ENCODE assay signal across 26 mouse cellular contexts in the genomic region with DNA sequence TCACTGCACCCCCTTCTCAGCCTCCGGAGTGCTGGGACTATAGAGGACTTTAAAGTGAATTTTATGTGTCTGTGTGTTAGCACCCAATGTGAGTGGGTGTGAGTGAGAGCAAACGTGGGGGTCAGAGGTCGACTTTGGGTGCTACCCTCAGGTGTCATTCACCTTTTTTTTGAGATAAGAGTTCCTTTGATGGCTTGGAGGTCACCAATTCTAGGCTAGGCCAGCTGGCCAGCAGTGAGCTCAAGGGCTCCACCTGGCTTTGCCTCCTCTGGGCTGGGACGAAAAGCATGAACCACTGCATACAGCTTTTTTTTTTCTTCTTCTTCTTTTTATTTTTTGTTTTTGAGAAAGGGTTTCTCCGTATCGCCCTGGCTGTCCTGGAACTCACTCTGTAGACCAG. TPM values are rescaled to one million over a fixed set of nuclear protein-coding genes. Genes with fewer than 3 reads are reported as not detected.
DNase-seq lines count a peak whose midpoint lies in the region; ATAC-seq and TF ChIP-seq lines count a peak whose summit lies in the region.
"Had no signal": no experiment of that assay in that cellular context is flagged by ENCODE, and none has a peak within 500 bp of the region (broad histone marks: within the 10 kb centered on the region; RNA-seq: fewer than 3 reads in every experiment).

No protein-coding gene starts in this region.

- H3K9me3 ChIP-seq in liver, embryonic 14.5 days (ENCODE audit: control insufficient read depth, low read length) = no peaks in the 10 kb centered on the region
- H3K9me3 ChIP-seq in midbrain, embryonic 10.5 days (replicated peaks) = no peaks in the 10 kb centered on the region
- H3K9me3 ChIP-seq: forebrain, embryonic 12.5 days; G1E; heart, embryonic 10.5 days; heart, embryonic 15.5 days; midbrain, embryonic 15.5 days had no signal

- WGBS in thymus, adult 2 months = 85% methylated on average over 6 of the region's 6 CpGs
- WGBS in liver, embryonic 14.5 days (ENCODE audit: insufficient replicate concordance) = 53% methylated on average over 6 of the region's 6 CpGs
- 84% methylated on average over 6 of the region's 6 CpGs for WGBS in midbrain, embryonic 10.5 days

- peaks cover 4% of the 10 kb centered on the region; the same call in 1 of the 2 replicates for H3K36me3 ChIP-seq in thymus, adult 2 months (ENCODE audit: control insufficient read depth, insufficient read depth, low read length)
- no peaks in the 10 kb centered on the region for H3K36me3 ChIP-seq in liver, embryonic 14.5 days (replicated peaks; ENCODE audit: control insufficient read depth, insufficient read depth, low read depth)
- peaks cover 27% of the 10 kb centered on the region for H3K36me3 ChIP-seq in midbrain, embryonic 10.5 days
- H3K36me3 ChIP-seq: G1E; heart, embryonic 10.5 days; heart, embryonic 15.5 days had no signal

- ATAC-seq in liver, embryonic 14.5 days (ENCODE audit: insufficient read depth) = no peak
- ATAC-seq: forebrain, postnatal 0 days; midbrain, embryonic 15.5 days had no signal

- no peak for TF ChIP-seq EP300 in liver, embryonic 14.5 days (IDR thresholded peaks at IDR 0.05; ENCODE audit: low read depth)

- no peak overlapping the region for H3K9ac ChIP-seq in liver, embryonic 14.5 days (replicated peaks)
- H3K9ac ChIP-seq: forebrain, embryonic 12.5 days; forebrain, postnatal 0 days; heart, embryonic 15.5 days; midbrain, embryonic 15.5 days had no signal

- peak; percentile 32 for TF ChIP-seq CTCF in layer of hippocampus, adult 2 months (conservative IDR thresholded peaks at IDR 0.05)
- TF ChIP-seq CTCF in thymus, adult 2 months (IDR thresholded peaks at IDR 0.05; ENCODE audit: borderline replicate concordance, control insufficient read depth, extremely low read depth, insufficient read depth, low read length, poor library complexity) = no peak
- TF ChIP-seq CTCF in liver, embryonic 14.5 days (IDR thresholded peaks at IDR 0.05; ENCODE audit: low read depth) = peak; percentile 52; the same call in 1 of the 2 replicates

- no peak overlapping the region for H3K4me3 ChIP-seq in layer of hippocampus, adult 2 months
- no peak overlapping the region for H3K4me3 ChIP-seq in thymus, adult 2 months (ENCODE audit: control insufficient read depth, insufficient read depth, low read length)
- H3K4me3 ChIP-seq in liver, embryonic 14.5 days (ENCODE audit: insufficient read depth in 1 of 2, low read depth in 2 of 2, low read length in 2 of 2) = no peak overlapping the region
- H3K4me3 ChIP-seq in midbrain, embryonic 10.5 days = no peak overlapping the region
- H3K4me3 ChIP-seq: erythroblast, embryonic 14.5 days; forebrain, embryonic 12.5 days; heart, embryonic 10.5 days; heart, embryonic 15.5 days; midbrain, embryonic 15.5 days had no signal

- DNase-seq in layer of hippocampus, adult 2 months (ENCODE audit: low spot score in 2 of 2) = no peak
- no peak for DNase-seq in layer of hippocampus, adult 9-10 months (ENCODE audit: low spot score)
- DNase-seq in thymus, adult 2 months = no peak
- no peak for DNase-seq in thymus, postnatal 36 days
- no peak for DNase-seq in liver, embryonic 14.5 days (ENCODE audit: low read depth in 3 of 3, low spot score in 3 of 3)
- no peak for DNase-seq in urinary bladder, postnatal 25 days (ENCODE audit: low spot score)
- DNase-seq in midbrain, embryonic 10.5 days (ENCODE audit: low spot score) = no peak
- DNase-seq: adrenal gland, adult 8-10 months; B cell, adult 2 months; cerebellum, adult 2 months; cerebellum, postnatal 14 days; forebrain, postnatal 0 days; kidney, adult 8-10 months; kidney, postnatal 14 days; left cerebral cortex, postnatal 4 days; lung, adult 2 months; lung, postnatal 10 days; thymus, postnatal 14 days had no signal

- no peak overlapping the region for H3K4me2 ChIP-seq in liver, embryonic 14.5 days (ENCODE audit: low read depth)
- H3K4me2 ChIP-seq: forebrain, embryonic 12.5 days; heart, embryonic 15.5 days; midbrain, embryonic 15.5 days had no signal

- no peak overlapping the region for H3K27ac ChIP-seq in layer of hippocampus, adult 2 months
- peak overlapping the region; percentile 28; the same call in 1 of the 2 replicates for H3K27ac ChIP-seq in thymus, adult 2 months (ENCODE audit: control insufficient read depth, insufficient read depth, low read length)
- no peak overlapping the region for H3K27ac ChIP-seq in liver, embryonic 14.5 days
- H3K27ac ChIP-seq in midbrain, embryonic 10.5 days (replicated peaks) = no peak overlapping the region
- H3K27ac ChIP-seq: forebrain, embryonic 12.5 days; heart, embryonic 10.5 days; heart, embryonic 15.5 days; macrophage; midbrain, embryonic 15.5 days had no signal

- TF ChIP-seq POLR2A in thymus, adult 2 months (IDR thresholded peaks at IDR 0.05; ENCODE audit: control insufficient read depth, extremely low read depth, insufficient read depth, low read length, poor library complexity) = no peak

- H3K27me3 ChIP-seq in thymus, adult 2 months (ENCODE audit: control insufficient read depth, insufficient read depth, low read length) = no peaks in the 10 kb centered on the region
- peaks cover 7% of the 10 kb centered on the region for H3K27me3 ChIP-seq in liver, embryonic 14.5 days (ENCODE audit: control insufficient read depth, insufficient read depth, low read length)
- H3K27me3 ChIP-seq in midbrain, embryonic 10.5 days (ENCODE audit: low read depth, poor library complexity, severe bottlenecking) = peaks cover 6% of the 10 kb centered on the region; the same call in 1 of the 2 replicates
- H3K27me3 ChIP-seq: forebrain, embryonic 12.5 days; midbrain, embryonic 15.5 days had no signal

- H3K4me1 ChIP-seq in thymus, adult 2 months (replicated peaks; ENCODE audit: control insufficient read depth, insufficient read depth, low read length) = no peaks in the 10 kb centered on the region; the same call in 1 of the 2 replicates
- H3K4me1 ChIP-seq in liver, embryonic 14.5 days (replicated peaks; ENCODE audit: control insufficient read depth in 2 of 2, insufficient read depth in 2 of 2, low read length in 1 of 2) = no peaks in the 10 kb centered on the region
- H3K4me1 ChIP-seq in midbrain, embryonic 10.5 days = peaks cover 9% of the 10 kb centered on the region
- H3K4me1 ChIP-seq: heart, embryonic 15.5 days had no signal

RNA-seq across cellular contexts. Expression of gene Nyap1, which starts 14.6 kb away (rescaled TPM):
- total RNA-seq in layer of hippocampus, adult 2 months (2021) = 10 to 100 TPM; 70.4 to 72.5 TPM
- 97.2 and 110 TPM in 2 replicates for polyA plus RNA-seq in thymus, adult 2 months (2012; rRNA removed)
- polyA plus RNA-seq in liver, embryonic 14.5 days (2012; rRNA removed) = 0.96 and 1.2 TPM in 2 replicates
- 0.03 and 0.05 TPM in 2 replicates for polyA plus RNA-seq in liver, embryonic 14.5 days (2014; fragmentation: Nextera tagmentation; extraction: Ambion mirVana)
- 5.1 and 8.4 TPM in 2 replicates for polyA plus RNA-seq in midbrain, embryonic 10.5 days (2016; fragmentation: Nextera tagmentation; extraction: Ambion mirVana)
- total RNA-seq: megakaryocyte-erythroid progenitor cell, adult 5-6 weeks had no signal

RNA-seq across cellular contexts. Expression of gene Tsc22d4, which starts 18.8 kb away (rescaled TPM):
- 100 to 1,000 TPM; 160 to 174 TPM for total RNA-seq in layer of hippocampus, adult 2 months (2021)
- 670 and 672 TPM in 2 replicates for polyA plus RNA-seq in thymus, adult 2 months (2012; rRNA removed)
- 23.0 and 26.8 TPM in 2 replicates for polyA plus RNA-seq in liver, embryonic 14.5 days (2012; rRNA removed)
- polyA plus RNA-seq in liver, embryonic 14.5 days (2014; fragmentation: Nextera tagmentation; extraction: Ambion mirVana) = 49.7 and 62.2 TPM in 2 replicates
- 75.6 and 75.8 TPM in 2 replicates for polyA plus RNA-seq in midbrain, embryonic 10.5 days (2016; fragmentation: Nextera tagmentation; extraction: Ambion mirVana)

RNA-seq across cellular contexts. Expression of gene Agfg2, which starts 42.2 kb away (rescaled TPM):
- total RNA-seq in layer of hippocampus, adult 2 months (2021) = 10 to 100 TPM; 64.1 to 67.3 TPM
- 205 and 213 TPM in 2 replicates for polyA plus RNA-seq in thymus, adult 2 months (2012; rRNA removed)
- 22.4 and 24.6 TPM in 2 replicates for polyA plus RNA-seq in liver, embryonic 14.5 days (2012; rRNA removed)
- 20.5 and 24.7 TPM in 2 replicates for polyA plus RNA-seq in liver, embryonic 14.5 days (2014; fragmentation: Nextera tagmentation; extraction: Ambion mirVana)
- 27.2 and 28.8 TPM in 2 replicates for polyA plus RNA-seq in midbrain, embryonic 10.5 days (2016; fragmentation: Nextera tagmentation; extraction: Ambion mirVana)

RNA-seq across cellular contexts. Expression of gene Ppp1r35, which starts 51.9 kb away (rescaled TPM):
- total RNA-seq in layer of hippocampus, adult 2 months (2021) = 10 to 100 TPM; 19.8 to 25.4 TPM
- polyA plus RNA-seq in thymus, adult 2 months (2012; rRNA removed) = 101 and 120 TPM in 2 replicates
- 22.8 and 23.1 TPM in 2 replicates for polyA plus RNA-seq in liver, embryonic 14.5 days (2012; rRNA removed)
- polyA plus RNA-seq in liver, embryonic 14.5 days (2014; fragmentation: Nextera tagmentation; extraction: Ambion mirVana) = 25.5 and 27.0 TPM in 2 replicates
- 62.6 and 63.9 TPM in 2 replicates for polyA plus RNA-seq in midbrain, embryonic 10.5 days (2016; fragmentation: Nextera tagmentation; extraction: Ambion mirVana)

Comparison
In these comparisons a context has a peak if more than half of its experiments do, and no peak if none do; other contexts are left out.
1. RNA of gene Nyap1, which starts 14.6 kb away (polyA plus RNA-seq): 97.2 to 110 TPM in thymus, adult 2 months; 5.1 to 8.4 TPM in midbrain, embryonic 10.5 days and 0.03 to 1.2 TPM in liver, embryonic 14.5 days; every median in the first group is over 10 times any median in the second.